Mouse (Mus musculus): ENCODE measurements around the gene Rad9b. TPM values are rescaled to one million over a fixed set of nuclear protein-coding genes. Genes with fewer than 3 reads are reported as not detected.

Gene Rad9b
- total RNA-seq, 2 experiments from 2014 or later, result 4.9 to 5.4 TPM

GRCm38 (mm10) chr5:122285767-122286150 lies 68.3 kb downstream of the Rad9b start:
- DNase-seq (ENCODE audit: low spot score in 2 of 2), result no peak

GRCm38 (mm10) chr5:122285029-122285766 lies 68.8 kb downstream of the Rad9b start:
- DNase-seq (ENCODE audit: low spot score in 2 of 2), result peak; percentile 28 to 40

- peak; percentile 84 to 86 for DNase-seq (ENCODE audit: low spot score in 2 of 2)
These were observed 69.6 kb downstream of the Rad9b start, which contains the start of gene Pptc7 for GRCm38 (mm10) chr5:122284183-122285028. Gene Pptc7, plus strand, starts transcription at chr5:122284365.

- no peak for DNase-seq (ENCODE audit: low spot score in 2 of 2)
These were observed 70.2 kb downstream of the Rad9b start for GRCm38 (mm10) chr5:122283828-122284182.

GRCm38 (mm10) chr5:122280827-122281462 lies 73.1 kb downstream of the Rad9b start:
- no peak for DNase-seq (ENCODE audit: low spot score in 2 of 2)

GRCm38 (mm10) chr5:122280422-122280826 lies 73.6 kb downstream of the Rad9b start:
- DNase-seq (ENCODE audit: low spot score in 2 of 2), result no peak

- DNase-seq (ENCODE audit: low spot score in 2 of 2), result no peak
These were observed 74.1 kb downstream of the Rad9b start for GRCm38 (mm10) chr5:122279799-122280421.

GRCm38 (mm10) chr5:122278946-122279345 lies 75.1 kb downstream of the Rad9b start:
- DNase-seq (ENCODE audit: low spot score in 2 of 2), result no peak

- no peak for DNase-seq (ENCODE audit: low spot score in 2 of 2)
These were observed 79.2 kb downstream of the Rad9b start for GRCm38 (mm10) chr5:122274785-122275184.

Other genes with a start within 250 kb of the Rad9b start
- under 1 TPM; 0.20 to 0.28 TPM for gene Ccdc63, start 213.4 kb downstream of the Rad9b start, total RNA-seq (2021)
- gene Ppp1cc, start 196.0 kb downstream of the Rad9b start, total RNA-seq (2021), result 100 to 1,000 TPM; 211 to 221 TPM
- gene Hvcn1, start 147.4 kb downstream of the Rad9b start, total RNA-seq (2021), result 1 to 10 TPM; 4.1 to 5.8 TPM
- gene Tctn1, start 89.8 kb downstream of the Rad9b start, total RNA-seq (2021), result 10 to 100 TPM; 23.4 to 24.3 TPM
- 10 to 100 TPM; 33.1 to 36.7 TPM for gene Pptc7, start 69.9 kb downstream of the Rad9b start, total RNA-seq (2021)
- 100 to 1,000 TPM; 127 to 134 TPM for gene Vps29, start 136 bp upstream of the Rad9b start, total RNA-seq (2021)
- gene Gpn3, start 17.6 kb upstream of the Rad9b start, total RNA-seq (2021), result 10 to 100 TPM; 34.9 to 41.1 TPM
- gene Fam216a, start 18.1 kb upstream of the Rad9b start, total RNA-seq (2021), result 10 to 100 TPM; 43.4 to 45.3 TPM
- 100 to 1,000 TPM; 164 to 180 TPM for gene Arpc3, start 37.6 kb upstream of the Rad9b start, total RNA-seq (2021)
- gene Anapc7, start 67.5 kb upstream of the Rad9b start, total RNA-seq (2021), result 10 to 100 TPM; 54.5 to 60.0 TPM
- gene Atp2a2, start 148.0 kb upstream of the Rad9b start, total RNA-seq (2021), result 100 to 1,000 TPM; 190 to 196 TPM

All from adrenal gland, postnatal 4 days (tissue).